Mouse (Mus musculus): ENCODE data around the gene Shf. TPM values are rescaled to one million over a fixed set of nuclear protein-coding genes. Genes with fewer than 3 reads are reported as not detected.

Gene Shf
- polyA plus RNA-seq, 1 experiment from 2014 or later = 3.6 TPM

- peak overlapping the region; percentile 89; the same call in 1 of the 2 replicates for H3K4me3 ChIP-seq (replicated peaks)
- H3K36me3 ChIP-seq = no peaks in the 10 kb centered on the region
- peaks cover 18% of the 10 kb centered on the region for H3K4me1 ChIP-seq (replicated peaks)
- ATAC-seq = no peak
- no peaks in the 10 kb centered on the region for H3K9me3 ChIP-seq
- H3K4me2 ChIP-seq (replicated peaks) = peak overlapping the region; percentile 88
- H3K9ac ChIP-seq = no peak overlapping the region
- 44% methylated on average over 4 of the region's 4 CpGs for WGBS
- no peak overlapping the region for H3K27ac ChIP-seq
- H3K27me3 ChIP-seq (replicated peaks) = no peaks in the 10 kb centered on the region
Observed at GRCm38 (mm10) chr2:122367181-122367580, 1.8 kb downstream of the Shf start.

GRCm38 (mm10) chr2:122366706-122367105, 2.3 kb downstream of the Shf start:
- Histone ChIP-seq H3K4me1 (replicated peaks) (peaks cover 21% of the 10 kb centered on the region), H3K4me2 (replicated peaks) (peak overlapping the region; percentile 88), H3K27ac (no peak overlapping the region), H3K9ac (no peak overlapping the region), H3K27me3 (replicated peaks) (no peaks in the 10 kb centered on the region), H3K36me3 (no peaks in the 10 kb centered on the region), H3K4me3 (replicated peaks) (no peak overlapping the region), H3K9me3 (no peaks in the 10 kb centered on the region)
- WGBS = 44% methylated on average over 5 of the region's 5 CpGs
- ATAC-seq = no peak

GRCm38 (mm10) chr2:122366039-122366438, 2.9 kb downstream of the Shf start:
- no peak overlapping the region for H3K27ac ChIP-seq
- H3K4me2 ChIP-seq (replicated peaks) = no peak overlapping the region
- no peak overlapping the region for H3K4me3 ChIP-seq (replicated peaks)
- ATAC-seq = no peak
- H3K9me3 ChIP-seq = no peaks in the 10 kb centered on the region
- peaks cover 22% of the 10 kb centered on the region for H3K4me1 ChIP-seq (replicated peaks)
- no peaks in the 10 kb centered on the region for H3K27me3 ChIP-seq (replicated peaks)
- whole genome bisulfite sequencing = 76% methylated on average over 3 of the region's 3 CpGs
- no peak overlapping the region for H3K9ac ChIP-seq
- H3K36me3 ChIP-seq = no peaks in the 10 kb centered on the region

- H3K27me3 ChIP-seq (replicated peaks) = no peaks in the 10 kb centered on the region
- no peak overlapping the region for H3K9ac ChIP-seq
- no peak overlapping the region for H3K4me2 ChIP-seq (replicated peaks)
- H3K4me3 ChIP-seq (replicated peaks) = no peak overlapping the region
- 87% methylated on average over 10 of the region's 10 CpGs for WGBS
- ATAC-seq = no peak
- no peaks in the 10 kb centered on the region for H3K9me3 ChIP-seq
- peaks cover 25% of the 10 kb centered on the region for H3K4me1 ChIP-seq (replicated peaks)
- no peak overlapping the region for H3K27ac ChIP-seq
- no peaks in the 10 kb centered on the region for H3K36me3 ChIP-seq
Observed at GRCm38 (mm10) chr2:122365244-122365866, 3.6 kb downstream of the Shf start.

- Histone ChIP-seq H3K9ac (no peak overlapping the region), H3K4me1 (replicated peaks) (peaks cover 23% of the 10 kb centered on the region), H3K27ac (no peak overlapping the region), H3K4me2 (replicated peaks) (no peak overlapping the region), H3K9me3 (no peaks in the 10 kb centered on the region), H3K4me3 (replicated peaks) (no peak overlapping the region), H3K36me3 (no peaks in the 10 kb centered on the region), H3K27me3 (replicated peaks) (no peaks in the 10 kb centered on the region)
- no peak for ATAC-seq
- WGBS = 88% methylated on average over 3 of the region's 3 CpGs
Observed at GRCm38 (mm10) chr2:122364352-122364944, 4.5 kb downstream of the Shf start.

- WGBS = 86% methylated on average over 13 of the region's 13 CpGs
- H3K4me1 ChIP-seq (replicated peaks) = peaks cover 17% of the 10 kb centered on the region
- no peak overlapping the region for H3K9ac ChIP-seq
- no peak overlapping the region for H3K4me2 ChIP-seq (replicated peaks)
- no peaks in the 10 kb centered on the region for H3K36me3 ChIP-seq
- H3K4me3 ChIP-seq (replicated peaks) = no peak overlapping the region
- H3K9me3 ChIP-seq = no peaks in the 10 kb centered on the region
- ATAC-seq = no peak
- H3K27ac ChIP-seq = no peak overlapping the region
- no peaks in the 10 kb centered on the region for H3K27me3 ChIP-seq (replicated peaks)
Observed at GRCm38 (mm10) chr2:122362622-122363523, 6.1 kb downstream of the Shf start.

- Histone ChIP-seq H3K27me3 (replicated peaks) (no peaks in the 10 kb centered on the region), H3K9me3 (no peaks in the 10 kb centered on the region), H3K9ac (no peak overlapping the region), H3K36me3 (no peaks in the 10 kb centered on the region), H3K4me3 (replicated peaks) (no peak overlapping the region), H3K4me1 (replicated peaks) (0 out of 2 replicates have a peak, but pooled peaks cover 12% of the 10 kb centered on the region), H3K27ac (no peak overlapping the region), H3K4me2 (replicated peaks) (no peak overlapping the region)
- peak; percentile 32 for ATAC-seq
- WGBS = 64% methylated on average over 10 of the region's 10 CpGs
Observed at GRCm38 (mm10) chr2:122361868-122362621, 6.9 kb downstream of the Shf start.

GRCm38 (mm10) chr2:122361181-122361580, 7.8 kb downstream of the Shf start:
- H3K9ac ChIP-seq = no peak overlapping the region
- ATAC-seq = no peak
- H3K4me3 ChIP-seq (replicated peaks) = no peak overlapping the region
- no peak overlapping the region for H3K4me2 ChIP-seq (replicated peaks)
- WGBS = 83% methylated on average over 6 of the region's 6 CpGs
- H3K9me3 ChIP-seq = no peaks in the 10 kb centered on the region
- H3K4me1 ChIP-seq (replicated peaks) = 0 out of 2 replicates have a peak, but pooled peaks cover 8% of the 10 kb centered on the region
- H3K27ac ChIP-seq = no peak overlapping the region
- H3K36me3 ChIP-seq = no peaks in the 10 kb centered on the region
- H3K27me3 ChIP-seq (replicated peaks) = no peaks in the 10 kb centered on the region

- 73% methylated on average over 6 of the region's 6 CpGs for WGBS
- peak; percentile 61 for ATAC-seq
- H3K4me3 ChIP-seq (replicated peaks) = no peak overlapping the region
Observed at GRCm38 (mm10) chr2:122360310-122360709, 8.7 kb downstream of the Shf start.

GRCm38 (mm10) chr2:122356187-122356586, 12.8 kb downstream of the Shf start:
- Histone ChIP-seq H3K4me3 (replicated peaks) (no peak overlapping the region), H3K27ac (no peak overlapping the region), H3K4me2 (replicated peaks) (no peak overlapping the region), H3K27me3 (replicated peaks) (no peaks in the 10 kb centered on the region), H3K4me1 (replicated peaks) (0 out of 2 replicates have a peak, but pooled peaks cover 7% of the 10 kb centered on the region), H3K9me3 (no peaks in the 10 kb centered on the region), H3K9ac (no peak overlapping the region), H3K36me3 (peaks cover 4% of the 10 kb centered on the region)
- 75% methylated on average over 3 of the region's 3 CpGs for WGBS
- ATAC-seq = no peak

More at GRCm38 (mm10) chr2:122360310-122360709, 8.7 kb downstream of the Shf start:
- no peaks in the 10 kb centered on the region for H3K36me3 ChIP-seq
- no peaks in the 10 kb centered on the region for H3K27me3 ChIP-seq (replicated peaks)
- H3K4me2 ChIP-seq (replicated peaks) = no peak overlapping the region
- H3K9ac ChIP-seq = no peak overlapping the region
- H3K4me1 ChIP-seq (replicated peaks) = 0 out of 2 replicates have a peak, but pooled peaks cover 8% of the 10 kb centered on the region
- no peaks in the 10 kb centered on the region for H3K9me3 ChIP-seq
- 0 out of 2 replicates have a peak overlapping the region, but pooled peaks have one; percentile 13 for H3K27ac ChIP-seq

- Histone ChIP-seq H3K9ac (no peak overlapping the region), H3K27ac (no peak overlapping the region), H3K4me3 (replicated peaks) (no peak overlapping the region), H3K27me3 (replicated peaks) (no peaks in the 10 kb centered on the region), H3K4me2 (replicated peaks) (no peak overlapping the region), H3K36me3 (peaks cover 4% of the 10 kb centered on the region), H3K9me3 (no peaks in the 10 kb centered on the region), H3K4me1 (replicated peaks) (0 out of 2 replicates have a peak, but pooled peaks cover 4% of the 10 kb centered on the region)
- ATAC-seq = no peak
- 89% methylated on average over 5 of the region's 5 CpGs for WGBS
Observed at GRCm38 (mm10) chr2:122355389-122355788, 13.6 kb downstream of the Shf start.

All from intestine, embryonic 15.5 days (tissue).